Mouse (Mus musculus) MEL (cell line): Measurements from ENCODE around the gene Trpm3.

Experiments used
- CTCF ChIP-seq, 3 experiments: IDR thresholded peaks in 2 of 3; conservative IDR thresholded peaks in 1 of 3; 2 replicates each; pipeline ENCODE4 v1.5.1; 2011 to 2012; ENCODE audit warnings: low read length in 3 of 3, low read depth in 2 of 3, mild to moderate bottlenecking in 2 of 3, improper control_type of control experiment in 1 of 3, inconsistent platforms in 1 of 3, mixed read lengths in 1 of 3, moderate library complexity in 1 of 3; ENCODE audit not compliant: control insufficient read depth in 1 of 3, insufficient read depth in 1 of 3, poor library complexity in 1 of 3, severe bottlenecking in 1 of 3
- GABPA ChIP-seq: IDR thresholded peaks from 2 replicates; pipeline ENCODE4 v1.6.1; 2012; ENCODE audit warnings: low read depth, mild to moderate bottlenecking, inconsistent platforms, low read length, improper control_type of control experiment, moderate library complexity
- GATA1 ChIP-seq: IDR thresholded peaks from 2 replicates; pipeline ENCODE4 v1.6.1; 2011; ENCODE audit warnings: low read depth, low read length, improper control_type of control experiment
- JUND ChIP-seq: IDR thresholded peaks from 2 replicates; pipeline ENCODE4 v1.6.1; 2011; ENCODE audit warnings: low read depth, mild to moderate bottlenecking, improper control_type of control experiment, low read length
- KAT2A ChIP-seq: conservative IDR thresholded peaks from 2 replicates; pipeline ENCODE4 v1.6.1; 2012; ENCODE audit warnings: low read depth, low read length, improper control_type of control experiment, inconsistent platforms
- MAX ChIP-seq: IDR thresholded peaks from 2 replicates; pipeline ENCODE4 v1.6.1; 2011; ENCODE audit warnings: low read length, improper control_type of control experiment
- MAZ ChIP-seq: IDR thresholded peaks from 2 replicates; pipeline ENCODE4 v1.6.1; 2012; ENCODE audit warnings: low read depth, mild to moderate bottlenecking, inconsistent platforms, low read length, improper control_type of control experiment
- MXI1 ChIP-seq: IDR thresholded peaks from 2 replicates; pipeline ENCODE4 v1.6.1; 2011; ENCODE audit warnings: mild to moderate bottlenecking, low read depth, low read length, improper control_type of control experiment
- POLR2A ChIP-seq, 2 experiments: IDR thresholded peaks; 2 replicates each; pipeline ENCODE4 v1.6.1; 2011 to 2012; ENCODE audit warnings: low read length in 2 of 2, mild to moderate bottlenecking in 2 of 2, control low read depth in 1 of 2, improper control_type of control experiment in 1 of 2, low read depth in 1 of 2, moderate library complexity in 1 of 2; ENCODE audit not compliant: control insufficient read depth in 1 of 2, insufficient read depth in 1 of 2, poor library complexity in 1 of 2
- POLR2AphosphoS2 ChIP-seq: IDR thresholded peaks from 2 replicates; pipeline ENCODE4 v1.6.1; 2011; ENCODE audit warnings: low read length, improper control_type of control experiment
- USF1 ChIP-seq: IDR thresholded peaks from 2 replicates; pipeline ENCODE4 v1.6.1; 2014; ENCODE audit warnings: low read depth, mild to moderate bottlenecking, inconsistent platforms, low read length, improper control_type of control experiment, moderate library complexity

DNA sequence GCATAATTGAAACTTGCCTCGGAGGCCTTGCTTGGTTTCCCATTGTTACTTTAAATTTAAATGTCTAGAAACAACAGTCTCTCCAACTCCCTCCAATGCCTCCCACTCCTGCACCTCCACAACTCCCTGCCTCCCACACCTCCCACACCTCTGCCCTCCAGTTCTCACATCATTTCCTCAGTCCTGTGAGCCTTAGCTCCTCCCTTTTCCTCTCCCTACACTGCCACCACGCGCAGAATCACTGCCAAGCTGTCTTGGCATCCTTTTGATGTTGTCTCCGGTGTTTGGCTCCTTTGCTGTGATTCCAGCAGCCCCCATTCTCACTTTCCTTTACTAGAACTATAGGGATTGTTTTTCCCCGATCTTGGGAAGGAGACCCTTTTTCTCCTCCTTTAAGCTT, 661.6 kb downstream of the Trpm3 start:
- TF ChIP-seq POLR2A (IDR thresholded peaks at IDR 0.05; ENCODE audit: control insufficient read depth in 1 of 2, insufficient read depth in 1 of 2, low read depth in 1 of 2, low read length in 2 of 2, poor library complexity in 1 of 2) (no peak), MAX (no peak), GABPA (no peak), CTCF (IDR thresholded peaks at IDR 0.05 in 2 of 3, conservative IDR thresholded peaks at IDR 0.05 in 1 of 3; ENCODE audit: control insufficient read depth in 1 of 3, insufficient read depth in 1 of 3, low read depth in 2 of 3, low read length in 3 of 3, poor library complexity in 1 of 3, severe bottlenecking in 1 of 3) (no peak), JUND (no peak), KAT2A (no peak), GATA1 (no peak), MAZ (no peak), POLR2AphosphoS2 (no peak), MXI1 (no peak), USF1 (no peak)
